Mouse (Mus musculus) spleen, postnatal 4 days (tissue): ENCODE measurements around the gene Egfr.

ENCODE experiments used
- DNase-seq, 2 experiments: peaks; one replicate each; pipeline ENCODE4 v3.0.0; 2022; ENCODE audit warnings: low spot score in 2 of 2

Egfr gene

DNA sequence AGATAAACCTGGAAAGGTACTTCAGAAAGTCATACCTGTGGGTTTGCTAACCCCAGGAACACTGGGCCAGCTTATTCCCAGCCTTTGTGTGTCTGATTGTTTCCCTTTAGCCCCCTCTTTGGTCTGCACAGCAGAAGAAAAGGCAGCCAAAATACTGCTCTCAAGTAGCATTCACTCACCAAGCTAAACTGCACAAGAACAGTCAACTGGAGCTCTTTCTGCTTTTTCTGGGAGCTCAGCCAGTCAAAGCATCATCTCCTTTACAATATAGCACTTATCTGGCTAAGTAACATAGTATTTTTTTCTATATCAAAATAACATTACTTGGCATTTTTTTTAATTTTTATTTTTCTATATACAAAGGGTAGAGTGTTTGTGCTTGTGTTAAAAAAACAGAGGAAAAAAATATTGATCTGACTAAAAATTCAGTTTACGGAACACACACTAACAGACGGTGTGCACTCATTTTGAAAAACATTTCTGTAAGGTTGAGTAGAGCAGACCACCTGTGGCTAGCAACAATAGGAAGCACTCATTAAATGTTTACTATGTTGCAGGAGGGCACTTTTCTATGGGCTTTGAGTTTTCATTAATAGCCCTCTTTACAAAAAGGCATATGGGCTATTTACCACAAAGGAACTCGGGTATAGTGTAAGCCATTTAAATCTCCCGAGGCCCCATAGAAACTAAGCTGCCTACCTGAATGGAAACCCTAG is 72.0 kb downstream of the Egfr start:
- no peak for DNase-seq

DNA sequence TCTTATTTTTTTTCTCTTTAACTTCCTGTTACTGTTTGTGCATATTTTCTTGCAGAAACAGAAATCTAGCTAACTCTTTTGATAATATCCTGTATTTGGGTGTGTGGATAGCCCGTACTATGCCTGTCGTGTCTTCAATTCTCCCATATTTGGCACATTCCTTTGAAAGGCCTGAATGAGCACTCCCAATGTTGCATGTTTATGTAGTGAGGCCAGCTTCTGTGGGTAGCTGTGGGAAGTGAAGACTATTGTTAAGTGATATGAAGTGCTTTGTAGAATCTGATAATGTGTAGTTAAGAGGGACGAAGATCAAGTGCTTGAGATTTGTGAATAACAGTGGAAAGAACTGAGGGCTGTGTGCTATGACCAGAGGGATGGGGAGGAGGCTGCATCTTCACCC is 77.5 kb downstream of the Egfr start:
- DNase-seq: no peak

DNA sequence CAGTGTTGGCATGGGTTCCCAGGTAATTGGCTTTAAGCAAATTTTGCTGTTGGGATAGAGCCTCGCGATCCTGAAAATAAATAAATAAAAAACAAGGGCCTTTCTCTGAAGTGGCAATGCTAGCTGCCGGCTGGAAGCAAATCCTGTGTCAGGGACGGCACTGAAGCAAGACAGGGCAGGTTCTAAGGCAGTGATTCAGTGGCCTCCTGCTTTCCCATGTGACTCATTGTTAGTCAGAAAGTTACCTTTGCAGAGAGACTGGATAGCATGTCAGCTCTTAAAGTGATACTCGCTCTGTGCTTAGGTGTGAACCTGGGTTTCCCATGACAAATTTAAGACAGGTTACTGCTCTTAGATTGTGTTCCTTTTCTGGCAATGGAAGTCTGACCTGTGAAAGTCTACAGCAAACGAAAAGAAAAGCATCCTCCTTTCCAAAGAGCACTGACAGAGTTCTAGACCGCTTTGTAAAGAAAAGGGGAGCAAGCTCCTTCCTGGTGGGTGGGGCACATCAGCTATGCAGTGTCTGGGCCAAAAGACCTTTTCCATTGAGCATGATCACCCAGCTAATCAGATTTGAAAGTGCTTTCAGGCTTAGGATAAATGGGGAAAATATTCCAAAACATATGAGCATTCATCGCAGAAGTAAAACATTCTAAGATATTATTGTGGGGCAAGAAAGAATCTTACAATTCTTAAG is 78.7 kb downstream of the Egfr start:
- DNase-seq: no peak

DNA sequence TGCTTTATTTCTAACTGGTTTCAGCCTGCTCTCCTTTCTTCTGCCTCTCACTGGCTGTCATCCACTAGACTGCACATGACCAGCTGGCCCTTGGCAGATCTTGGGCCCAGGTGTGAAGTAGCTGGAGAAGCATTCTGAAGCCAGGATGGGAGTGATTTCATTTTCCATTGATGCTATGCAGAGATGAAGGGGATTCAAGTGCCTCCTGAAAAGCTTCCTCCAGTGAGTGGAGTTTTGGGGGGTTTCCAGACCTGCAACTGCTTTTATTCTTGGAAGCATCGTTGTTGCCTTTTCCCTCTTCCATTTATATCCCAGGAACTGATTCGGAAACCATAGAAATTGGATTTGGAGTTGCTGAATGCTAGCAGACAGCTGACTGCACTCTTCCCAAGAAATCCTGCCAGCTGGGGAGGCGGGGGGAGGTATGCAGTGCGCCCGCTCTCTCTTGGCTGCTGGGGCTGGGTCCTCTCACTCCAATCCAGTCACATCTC is 80.0 kb downstream of the Egfr start:
- no peak for DNase-seq

DNA sequence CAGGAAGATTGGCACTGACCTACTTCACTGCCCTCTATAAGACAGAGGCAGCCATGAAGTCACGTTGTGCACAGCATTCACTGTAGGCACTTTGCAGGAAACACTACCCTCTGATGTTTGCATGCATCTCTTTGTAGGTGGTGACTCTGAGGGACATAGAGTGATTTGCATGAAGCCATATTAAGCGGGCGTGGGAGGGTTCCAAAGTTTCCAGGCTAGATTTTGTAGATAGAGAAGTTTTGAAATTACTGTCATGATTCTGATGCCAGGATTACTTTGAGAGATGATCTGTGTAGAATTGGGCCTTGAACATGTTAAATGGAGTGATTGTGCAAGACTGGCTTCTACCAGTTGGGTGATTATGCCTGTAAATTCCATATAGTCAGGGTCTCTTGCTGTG is 86.8 kb downstream of the Egfr start:
- no peak for DNase-seq

DNA sequence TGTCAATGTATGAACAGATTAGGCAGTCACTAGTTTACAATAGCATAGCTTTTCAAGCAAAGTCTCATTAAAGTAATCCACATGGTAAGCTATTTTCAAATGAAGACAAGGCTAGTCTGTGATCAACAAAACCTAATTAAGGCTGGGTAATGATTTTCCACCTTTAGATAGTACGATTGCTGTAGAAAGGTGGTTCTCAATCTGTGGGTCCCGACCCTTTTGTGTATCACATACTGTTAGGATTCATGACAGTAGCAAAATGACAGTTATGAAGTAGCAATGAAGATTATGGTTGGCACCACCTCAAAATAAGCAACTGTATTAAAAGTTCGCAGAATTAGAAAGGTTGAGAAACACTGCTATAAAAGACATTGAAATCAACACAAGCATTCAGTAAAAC is 90.9 kb downstream of the Egfr start:
- DNase-seq: no peak

DNA sequence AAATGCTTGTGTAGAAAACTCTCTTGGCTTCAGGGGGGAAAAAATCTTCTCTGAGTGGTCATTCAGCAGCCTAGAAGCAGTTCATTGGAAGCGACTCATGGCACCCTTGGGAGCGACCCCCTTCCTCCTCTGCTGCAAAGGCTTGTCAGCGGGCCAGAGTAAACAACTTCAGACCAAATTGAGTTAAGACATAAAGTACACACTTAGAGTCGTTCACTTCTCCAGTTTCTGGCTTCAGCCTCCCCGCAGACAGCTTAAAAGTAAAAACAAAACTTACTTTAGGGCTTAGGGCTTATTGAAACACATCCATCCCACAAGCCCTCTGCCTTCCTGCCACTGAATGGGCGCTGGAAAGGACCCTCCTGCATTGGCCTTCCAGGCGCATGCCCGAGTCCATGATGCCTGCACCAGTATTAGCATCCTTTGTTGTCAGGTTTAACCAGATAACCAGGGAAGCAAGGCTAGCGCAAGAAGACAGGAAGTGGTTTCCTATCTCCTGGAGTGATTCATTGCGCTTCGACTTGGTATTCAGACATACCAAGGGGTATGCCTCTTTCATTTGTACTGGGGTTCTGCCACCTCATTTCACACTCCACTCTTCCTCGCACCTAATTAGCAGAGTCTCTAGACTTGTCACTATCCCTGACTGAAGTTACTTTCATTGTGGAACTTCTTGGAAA is 92.0 kb downstream of the Egfr start:
- DNase-seq: no peak

DNA sequence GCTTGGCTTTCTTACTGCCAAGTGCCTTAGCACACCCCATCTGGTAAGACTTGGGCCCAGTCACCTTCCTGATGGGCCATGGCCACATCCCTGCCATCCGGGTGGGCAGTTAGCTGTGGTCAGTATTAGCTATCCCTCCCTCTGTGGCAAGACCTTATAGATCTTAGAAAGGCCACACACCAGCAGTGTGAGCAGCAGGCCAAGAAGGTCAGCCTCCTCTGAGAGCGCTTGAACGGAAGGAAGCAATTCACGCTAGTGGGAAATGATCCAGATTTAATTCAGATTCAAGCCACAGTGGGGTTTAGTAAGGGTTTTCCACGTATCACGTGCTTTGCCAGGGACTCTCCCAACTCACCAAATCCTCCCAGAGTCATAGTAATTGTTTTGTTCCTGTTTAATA is 96.9 kb downstream of the Egfr start:
- DNase-seq: no peak

DNA sequence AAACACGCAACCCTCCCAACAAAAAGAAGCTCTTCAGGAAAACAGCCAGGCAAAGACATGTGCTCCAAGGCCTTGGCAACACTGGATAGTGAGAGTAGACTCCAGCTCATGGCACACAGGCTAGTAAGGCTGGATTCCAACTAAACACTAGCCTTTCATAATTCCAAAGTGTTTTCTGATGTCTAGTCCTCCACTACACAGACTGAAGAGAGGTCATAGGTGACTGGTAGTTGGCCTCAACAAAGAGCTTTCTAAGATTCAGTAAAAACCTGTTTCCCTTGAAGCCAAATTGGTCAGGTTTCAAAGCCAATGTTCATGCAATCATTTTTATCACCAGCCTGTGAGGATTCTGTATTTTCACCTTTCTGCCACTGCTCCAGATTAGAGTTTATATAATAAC is 99.4 kb downstream of the Egfr start:
- no peak for DNase-seq

DNA sequence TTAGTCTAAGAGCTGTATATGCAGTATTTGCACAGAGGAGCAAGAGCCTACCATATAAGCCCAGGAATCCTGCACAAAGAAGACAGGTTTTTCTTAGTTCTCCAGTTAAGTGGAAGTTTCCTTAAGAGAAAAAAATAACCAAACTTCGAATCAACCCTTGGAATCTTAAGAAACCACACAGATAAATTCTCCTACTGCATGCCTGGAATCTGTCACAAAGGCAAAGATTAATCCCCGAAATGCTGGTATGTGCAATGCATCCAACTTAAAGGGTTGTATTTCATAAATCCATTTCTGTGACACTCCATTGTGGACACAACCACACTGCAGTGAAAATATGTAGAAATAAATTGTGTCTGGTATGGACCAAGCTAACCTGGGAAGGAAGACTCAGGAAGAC is 102.1 kb downstream of the Egfr start:
- DNase-seq: no peak

DNA sequence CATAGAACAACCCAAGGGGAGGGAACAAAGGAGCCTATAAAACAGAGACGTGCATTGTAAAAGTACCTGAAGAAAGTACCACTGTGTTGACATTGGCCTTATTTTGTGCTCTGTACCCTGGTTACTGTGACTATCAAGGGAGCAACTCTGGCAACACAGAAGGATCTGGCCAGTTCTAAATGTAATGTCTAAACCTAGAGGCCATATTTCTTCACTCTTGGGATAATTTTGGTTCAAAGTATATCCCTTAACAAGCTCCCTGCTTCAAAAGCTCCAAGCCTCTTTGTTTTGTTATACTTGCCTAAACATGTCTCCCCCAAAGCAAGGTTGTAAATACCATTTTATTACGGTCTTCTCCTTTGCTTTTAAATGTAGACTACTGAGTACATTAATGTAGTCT is 105.3 kb downstream of the Egfr start:
- DNase-seq: no peak

DNA sequence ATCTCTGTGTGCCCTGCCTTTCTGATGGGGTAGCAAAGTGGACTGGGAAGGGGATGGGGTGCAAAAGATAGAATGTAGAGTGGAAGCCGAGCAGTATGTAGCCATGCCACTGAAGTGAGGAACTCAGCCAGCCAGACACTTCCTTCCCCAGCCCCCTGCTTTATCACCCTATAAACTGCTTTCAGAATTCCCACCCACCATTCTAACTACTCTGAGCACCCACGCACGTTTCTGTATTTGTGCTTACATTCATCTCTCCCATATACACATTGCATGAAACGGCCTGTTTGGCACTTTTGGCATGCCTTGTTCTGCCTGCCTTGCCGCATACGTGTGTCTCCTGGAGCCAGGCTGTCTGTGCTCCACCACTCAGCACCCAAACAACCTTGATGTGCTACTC is 109.0 kb downstream of the Egfr start:
- DNase-seq: no peak

DNA sequence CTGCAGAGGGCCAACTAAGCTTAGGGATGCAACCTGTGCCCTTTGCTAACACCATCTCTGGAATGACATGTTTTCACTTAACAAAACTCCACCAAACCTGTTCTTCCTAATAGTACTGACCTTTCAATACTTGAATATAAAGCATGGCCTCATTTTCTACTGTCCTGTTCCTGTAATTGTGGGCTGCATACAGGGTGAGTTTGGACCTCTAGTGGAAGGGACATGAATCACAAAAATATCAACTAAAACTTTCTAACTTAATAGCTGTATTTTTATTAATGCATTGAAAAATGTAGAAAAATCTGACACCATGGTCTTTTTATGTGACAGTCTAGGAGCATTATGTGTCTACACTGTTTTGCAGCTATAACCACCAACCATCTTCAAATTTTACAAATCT is 111.5 kb downstream of the Egfr start:
- no peak for DNase-seq

DNA sequence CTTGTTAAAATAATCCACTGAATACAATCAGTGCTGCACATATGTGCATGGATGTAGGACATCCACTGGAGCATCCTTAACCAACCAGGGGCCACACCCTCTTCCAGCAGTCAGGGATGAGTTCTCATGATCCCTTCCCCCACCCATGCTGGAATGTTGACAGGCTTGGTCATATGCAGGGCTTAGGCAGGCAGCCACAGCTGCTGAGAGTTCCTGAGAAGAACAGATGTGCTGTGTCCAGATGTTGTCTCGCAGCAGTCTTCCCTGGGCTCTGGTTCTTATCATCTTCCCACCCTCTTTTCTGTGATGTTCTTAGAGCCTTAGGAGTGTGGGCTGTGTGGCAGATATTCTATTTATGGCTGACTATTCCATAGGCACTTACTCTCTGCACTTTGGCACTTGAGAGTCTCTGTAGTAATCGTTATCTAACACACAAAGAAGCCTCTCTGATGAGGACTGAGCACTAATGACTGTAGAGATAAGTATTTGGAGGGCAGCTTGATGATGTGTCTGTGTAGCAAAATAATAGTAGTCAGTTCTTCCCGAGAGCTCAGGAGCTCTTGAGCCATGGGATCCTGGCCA is 113.1 kb downstream of the Egfr start:
- no peak for DNase-seq

DNA sequence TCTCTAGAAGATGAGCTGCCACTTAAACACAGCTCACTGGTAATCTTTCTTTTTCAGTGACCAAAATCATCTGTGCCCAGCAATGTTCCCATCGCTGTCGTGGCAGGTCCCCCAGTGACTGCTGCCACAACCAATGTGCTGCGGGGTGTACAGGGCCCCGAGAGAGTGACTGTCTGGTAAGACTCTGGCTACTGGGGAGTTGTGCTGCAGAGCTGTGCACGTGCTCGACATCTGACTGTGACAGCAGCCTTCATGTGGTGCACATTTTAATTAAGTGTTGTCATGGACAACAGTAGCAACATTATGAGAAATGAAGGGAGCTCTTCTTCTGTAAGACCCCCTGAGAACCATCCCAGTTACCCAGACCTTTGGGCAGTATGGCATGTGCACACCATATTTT is 116.0 kb downstream of the Egfr start:
- DNase-seq: no peak

DNA sequence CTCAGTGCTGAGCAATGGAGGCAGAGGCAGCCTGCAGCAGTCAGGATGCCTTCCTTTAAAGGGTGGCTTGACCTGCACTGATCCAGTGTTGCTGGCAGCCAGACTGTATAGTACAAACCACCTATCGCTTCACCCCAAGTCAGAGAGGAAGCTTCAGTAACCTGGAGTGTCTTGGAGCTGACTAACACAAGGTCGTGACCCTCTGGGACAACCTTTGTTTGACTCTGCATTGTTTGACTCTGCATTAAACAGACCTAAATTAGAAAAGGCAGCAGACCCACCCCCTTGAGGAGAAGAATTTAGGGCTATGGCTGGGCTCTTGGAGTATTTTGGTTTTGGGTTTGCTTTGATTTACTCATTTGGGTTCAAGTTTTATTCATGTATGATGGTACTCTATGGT is 117.5 kb downstream of the Egfr start:
- DNase-seq: no peak

DNA sequence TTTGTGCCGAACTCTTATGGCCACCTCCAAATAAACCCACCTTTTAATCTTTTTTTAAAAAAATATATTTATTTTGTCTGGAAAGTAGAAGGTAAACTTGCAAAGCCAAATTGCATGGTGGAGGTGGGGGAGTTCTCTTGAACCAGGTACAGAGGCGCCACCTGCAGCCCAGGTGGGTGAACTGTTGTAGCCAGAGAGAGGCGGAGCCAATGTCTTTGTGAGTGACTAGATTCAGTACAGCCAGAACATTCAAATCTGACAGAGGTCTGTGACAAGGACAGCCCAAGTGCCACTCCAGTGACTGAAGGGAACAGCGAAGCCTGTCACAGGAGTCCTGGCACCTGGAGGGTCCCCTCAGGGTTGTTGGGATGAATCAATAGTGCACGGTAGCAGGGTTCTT is 119.1 kb downstream of the Egfr start:
- peak; percentile 30 to 67 for DNase-seq

DNA sequence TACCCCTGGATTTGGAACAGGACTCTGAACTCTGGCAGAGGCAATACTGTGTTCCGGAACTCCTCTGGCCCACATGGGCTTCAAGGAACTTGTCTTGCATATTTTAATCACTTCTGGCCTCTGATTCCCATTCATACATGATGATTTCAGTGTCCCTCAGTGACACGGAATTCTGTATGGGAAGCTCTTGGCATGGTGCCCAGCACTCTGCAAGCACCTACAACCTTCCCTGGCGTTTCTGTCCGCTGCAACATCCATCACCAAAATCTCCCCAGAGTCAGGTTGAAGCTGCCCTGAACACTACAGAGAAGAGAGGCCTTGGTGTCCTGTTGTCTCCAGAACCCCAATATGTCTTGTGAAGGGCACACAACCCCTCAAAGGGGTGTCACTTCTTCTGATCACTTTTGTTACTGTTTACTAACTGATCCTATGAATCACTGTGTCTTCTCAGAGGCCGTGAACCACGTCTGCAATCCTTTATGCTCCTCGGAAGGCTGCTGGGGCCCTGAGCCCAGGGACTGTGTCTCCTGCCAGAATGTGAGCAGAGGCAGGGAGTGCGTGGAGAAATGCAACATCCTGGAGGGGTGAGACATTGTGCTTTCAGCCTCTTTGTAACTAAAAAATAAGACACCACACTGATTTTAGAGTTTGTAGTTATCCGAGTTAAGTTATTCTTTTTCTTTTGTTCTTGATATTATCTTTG is 125.8 kb downstream of the Egfr start:
- no peak for DNase-seq

DNA sequence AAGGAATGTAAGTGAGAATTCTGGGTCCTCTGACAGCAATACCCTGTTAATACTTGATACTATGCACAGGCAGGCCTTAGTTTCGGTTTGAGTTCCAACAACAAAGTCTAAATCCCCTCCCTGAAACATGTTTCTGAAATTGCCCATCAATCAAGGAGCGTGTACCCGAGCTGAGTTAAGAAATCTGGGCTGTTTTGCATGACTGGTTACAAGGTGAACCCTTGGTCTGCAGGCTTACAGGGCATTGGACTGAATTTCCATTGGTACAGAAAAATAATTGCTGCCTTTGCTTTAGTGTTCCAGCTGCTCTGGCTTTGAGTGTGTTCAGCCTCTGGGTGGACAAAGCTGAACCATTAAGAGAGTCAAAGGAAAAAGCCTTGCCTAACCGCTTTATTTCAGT is 129.9 kb downstream of the Egfr start:
- no peak for DNase-seq

DNA sequence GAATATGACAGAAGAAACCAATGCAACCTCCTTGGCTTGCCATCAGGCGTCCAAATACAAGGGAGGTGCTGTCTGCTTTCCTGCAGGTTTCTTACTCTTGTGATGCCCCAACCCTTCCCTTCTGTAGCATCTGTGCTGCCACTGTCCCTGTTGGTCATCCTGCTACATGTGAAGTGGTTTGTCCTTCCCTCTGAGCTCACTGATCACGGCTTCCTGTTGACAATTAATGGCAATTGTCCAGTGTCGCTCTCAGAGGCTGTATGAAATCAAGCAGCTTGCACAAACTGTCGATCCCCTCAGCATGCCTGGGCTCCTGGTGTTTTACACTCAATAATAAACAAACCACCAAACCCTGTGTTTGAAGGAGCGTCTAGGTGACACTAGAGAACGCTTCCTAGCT is 134.1 kb downstream of the Egfr start:
- DNase-seq: no peak

DNA sequence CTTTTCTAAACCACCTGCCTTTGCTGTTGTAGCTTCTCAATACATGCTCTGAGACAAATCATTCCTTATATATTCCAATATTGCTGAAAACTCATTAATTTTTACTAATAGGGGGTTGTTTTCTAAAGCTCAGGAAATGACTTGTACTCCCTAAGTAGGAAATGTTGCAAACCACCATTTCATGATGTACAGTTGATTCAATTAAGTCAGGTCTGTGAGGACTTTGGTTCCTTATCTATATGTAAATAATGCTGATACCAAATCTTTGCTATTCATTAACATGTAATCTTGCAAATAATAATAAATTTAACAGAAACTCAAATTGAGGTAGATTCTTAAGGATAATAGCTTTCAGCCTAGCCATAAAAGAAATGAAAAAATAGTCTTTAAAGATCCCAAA is 136.1 kb downstream of the Egfr start:
- no peak for DNase-seq
